In the genomic region with DNA sequence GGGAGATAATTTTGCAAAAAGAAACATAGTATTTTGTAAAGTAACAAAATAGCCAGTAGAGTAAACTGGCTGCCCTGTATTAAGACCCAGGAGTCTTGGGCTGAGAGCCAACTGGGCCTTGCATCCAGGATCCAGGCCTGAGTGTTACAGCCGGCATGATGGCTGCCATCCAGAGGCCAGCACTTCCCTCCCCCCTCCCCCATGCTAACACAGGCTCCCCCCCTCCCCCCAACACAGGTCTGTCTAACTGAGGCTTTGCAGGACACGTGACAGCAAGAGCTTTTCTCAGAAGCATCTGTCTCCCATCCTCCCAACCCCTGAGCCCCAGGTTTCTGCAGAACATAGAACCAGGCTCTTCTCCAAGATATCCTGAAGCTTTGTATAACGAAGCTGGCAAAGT, we compare ENCODE assay signal across 7 mouse cellular contexts. TPM values are rescaled to one million over a fixed set of nuclear protein-coding genes. Genes with fewer than 3 reads are reported as not detected.
DNase-seq lines count a peak whose midpoint lies in the region; ATAC-seq and TF ChIP-seq lines count a peak whose summit lies in the region.

No protein-coding gene starts in this region.

- no peak overlapping the region; the same call in 1 of the 2 replicates for H3K9ac ChIP-seq in embryonic facial prominence, embryonic 11.5 days (replicated peaks; ENCODE audit: low read length)
- H3K9ac ChIP-seq in heart, embryonic 16.5 days (ENCODE audit: low read length) = peak overlapping the region; percentile 96

- H3K4me3 ChIP-seq in E14TG2a.4 (replicated peaks; ENCODE audit: low read length) = peak overlapping the region; percentile 97
- H3K4me3 ChIP-seq in embryonic facial prominence, embryonic 11.5 days (ENCODE audit: low read depth, low read length) = peak overlapping the region; percentile 57
- peak overlapping the region; percentile 99 for H3K4me3 ChIP-seq in heart, embryonic 16.5 days (ENCODE audit: low read length)
- H3K4me3 ChIP-seq in midbrain, embryonic 10.5 days = peak overlapping the region; percentile 85

- TF ChIP-seq CTCF in E14TG2a.4 (conservative IDR thresholded peaks at IDR 0.05; ENCODE audit: low read length) = no peak

- WGBS in embryonic facial prominence, embryonic 11.5 days = 20% methylated on average over 3 of the region's 3 CpGs
- 14% methylated on average over 3 of the region's 3 CpGs for WGBS in heart, embryonic 16.5 days
- 19% methylated on average over 3 of the region's 3 CpGs for WGBS in midbrain, embryonic 10.5 days

- peak overlapping the region; percentile 66 for H3K4me2 ChIP-seq in embryonic facial prominence, embryonic 11.5 days (ENCODE audit: low read depth, low read length)
- H3K4me2 ChIP-seq in heart, embryonic 16.5 days (ENCODE audit: low read depth, low read length) = peak overlapping the region; percentile 70

- H3K27me3 ChIP-seq in E14TG2a.4 (ENCODE audit: insufficient read depth, low read length) = no peaks in the 10 kb centered on the region
- no peaks in the 10 kb centered on the region for H3K27me3 ChIP-seq in embryonic facial prominence, embryonic 11.5 days (ENCODE audit: control insufficient read depth, insufficient read depth, low read length)
- H3K27me3 ChIP-seq in heart, embryonic 16.5 days (ENCODE audit: control insufficient read depth, insufficient read depth, low read length) = no peaks in the 10 kb centered on the region
- no peaks in the 10 kb centered on the region for H3K27me3 ChIP-seq in midbrain, embryonic 10.5 days (ENCODE audit: low read depth, poor library complexity, severe bottlenecking)

- no peak for ATAC-seq in embryonic facial prominence, embryonic 11.5 days (replicated peaks; ENCODE audit: insufficient number of reproducible peaks, low FRiP score, low TSS enrichment, low read depth)
- 0 out of 2 replicates have a peak, but pooled peaks have one; percentile 11 for ATAC-seq in heart, embryonic 16.5 days (replicated peaks; ENCODE audit: extremely low read depth, insufficient read depth, low FRiP score)

- no peaks in the 10 kb centered on the region for H3K9me3 ChIP-seq in E14TG2a.4 (ENCODE audit: low read length)
- H3K9me3 ChIP-seq in embryonic facial prominence, embryonic 11.5 days (replicated peaks; ENCODE audit: control insufficient read depth, low read length) = no peaks in the 10 kb centered on the region
- H3K9me3 ChIP-seq in heart, embryonic 16.5 days (replicated peaks; ENCODE audit: control insufficient read depth, low read length) = no peaks in the 10 kb centered on the region
- no peaks in the 10 kb centered on the region for H3K9me3 ChIP-seq in midbrain, embryonic 10.5 days (replicated peaks)

- peak; percentile 84 for DNase-seq in NIH3T3 (ENCODE audit: low read depth)
- DNase-seq in embryonic facial prominence, embryonic 11.5 days (ENCODE audit: low spot score) = peak; percentile 32
- peak; percentile 87 for DNase-seq in kidney, postnatal 25 days
- DNase-seq in midbrain, embryonic 10.5 days (ENCODE audit: low spot score) = no peak
- peak; percentile 80 for DNase-seq in testis, postnatal 14 days (ENCODE audit: low spot score)

- H3K4me1 ChIP-seq in E14TG2a.4 (replicated peaks; ENCODE audit: low read depth, low read length) = peaks cover 59% of the 10 kb centered on the region
- H3K4me1 ChIP-seq in embryonic facial prominence, embryonic 11.5 days (ENCODE audit: control insufficient read depth, insufficient read depth, low read length) = 0 out of 2 replicates have a peak, but pooled peaks cover 3% of the 10 kb centered on the region
- peaks cover 21% of the 10 kb centered on the region for H3K4me1 ChIP-seq in heart, embryonic 16.5 days (ENCODE audit: control insufficient read depth, insufficient read depth, low read length)
- H3K4me1 ChIP-seq in midbrain, embryonic 10.5 days = peaks cover 23% of the 10 kb centered on the region

- H3K36me3 ChIP-seq in E14TG2a.4 (ENCODE audit: insufficient read depth, low read length) = peaks cover 42% of the 10 kb centered on the region
- H3K36me3 ChIP-seq in embryonic facial prominence, embryonic 11.5 days (replicated peaks; ENCODE audit: control insufficient read depth, insufficient read depth, low read depth, low read length) = no peaks in the 10 kb centered on the region
- peaks cover 15% of the 10 kb centered on the region for H3K36me3 ChIP-seq in heart, embryonic 16.5 days (ENCODE audit: control insufficient read depth, insufficient read depth)
- peaks cover 38% of the 10 kb centered on the region for H3K36me3 ChIP-seq in midbrain, embryonic 10.5 days

- H3K27ac ChIP-seq in embryonic facial prominence, embryonic 11.5 days (replicated peaks; ENCODE audit: low read depth, low read length) = no peak overlapping the region
- peak overlapping the region; percentile 95 for H3K27ac ChIP-seq in heart, embryonic 16.5 days (ENCODE audit: low read length)
- H3K27ac ChIP-seq in midbrain, embryonic 10.5 days (replicated peaks) = no peak overlapping the region

RNA-seq across cellular contexts. Expression of gene Ndufv3, which starts 1.0 kb away (rescaled TPM):
- 206 and 237 TPM in 2 replicates for polyA plus RNA-seq in embryonic facial prominence, embryonic 11.5 days (2014; fragmentation: Nextera tagmentation; extraction: Ambion mirVana)
- polyA plus RNA-seq in heart, embryonic 16.5 days (2015; fragmentation: Nextera tagmentation; extraction: Ambion mirVana) = 625 and 628 TPM in 2 replicates
- polyA plus RNA-seq in midbrain, embryonic 10.5 days (2016; fragmentation: Nextera tagmentation; extraction: Ambion mirVana) = 249 and 258 TPM in 2 replicates

RNA-seq across cellular contexts. Expression of gene Wdr4, which starts 1.1 kb away (rescaled TPM):
- polyA plus RNA-seq in embryonic facial prominence, embryonic 11.5 days (2014; fragmentation: Nextera tagmentation; extraction: Ambion mirVana) = 34.6 and 37.2 TPM in 2 replicates
- 20.2 and 21.8 TPM in 2 replicates for polyA plus RNA-seq in heart, embryonic 16.5 days (2015; fragmentation: Nextera tagmentation; extraction: Ambion mirVana)
- 70.2 and 76.7 TPM in 2 replicates for polyA plus RNA-seq in midbrain, embryonic 10.5 days (2016; fragmentation: Nextera tagmentation; extraction: Ambion mirVana)

RNA-seq across cellular contexts. Expression of gene Pknox1, which starts 43.6 kb away (rescaled TPM):
- polyA plus RNA-seq in embryonic facial prominence, embryonic 11.5 days (2014; fragmentation: Nextera tagmentation; extraction: Ambion mirVana) = 24.2 and 27.9 TPM in 2 replicates
- polyA plus RNA-seq in heart, embryonic 16.5 days (2015; fragmentation: Nextera tagmentation; extraction: Ambion mirVana) = 17.9 and 20.6 TPM in 2 replicates
- polyA plus RNA-seq in midbrain, embryonic 10.5 days (2016; fragmentation: Nextera tagmentation; extraction: Ambion mirVana) = 17.5 and 18.0 TPM in 2 replicates
